Mouse (Mus musculus) embryo, embryonic 10 days (tissue): ENCODE measurements at regions not wholly inside any gene's neighbourhood (a gene's known extent, or its start where the extent isn't known, plus 50 kb on each side); places are given as distances from the start of the nearest gene placed in this dataset.
A peak's percentile ranks its signal among the peaks of the same experiment; 100 is the strongest.

Experiments used
- DNase-seq: peaks from one replicate; pipeline ENCODE4 v3.0.0-alpha.2; 2015; ENCODE audit warnings: low spot score

GRCm38 (mm10) chr1:114456406-114456805 lies 1228.2 kb upstream of the Cntnap5a start:
- no peak for DNase-seq

- DNase-seq = no peak
Observed at GRCm38 (mm10) chr1:114496455-114496854, 1188.1 kb upstream of the Cntnap5a start.

- no peak for DNase-seq
Observed at GRCm38 (mm10) chr1:114515709-114516108, 1168.8 kb upstream of the Cntnap5a start.

GRCm38 (mm10) chr1:114519860-114520259 lies 1164.7 kb upstream of the Cntnap5a start:
- DNase-seq = no peak

GRCm38 (mm10) chr1:114528545-114528944 lies 1156.0 kb upstream of the Cntnap5a start:
- DNase-seq = peak; percentile 3

GRCm38 (mm10) chr1:114533881-114534280 lies 1150.7 kb upstream of the Cntnap5a start:
- no peak for DNase-seq

- DNase-seq = no peak
Observed at GRCm38 (mm10) chr1:114546997-114547396, 1137.6 kb upstream of the Cntnap5a start.

- DNase-seq = no peak
Observed at GRCm38 (mm10) chr1:114552719-114553118, 1131.8 kb upstream of the Cntnap5a start.

- no peak for DNase-seq
Observed at GRCm38 (mm10) chr1:114554453-114554852, 1130.1 kb upstream of the Cntnap5a start.
